Mouse (Mus musculus) ES-Bruce4 (cell line): ENCODE data around the gene Fndc10. TPM values are rescaled to one million over a fixed set of nuclear protein-coding genes. Genes with fewer than 3 reads are reported as not detected.

Experiments
- H3K27ac ChIP-seq: 2 replicates; pipeline ENCODE4 v1.5.1; 2012; ENCODE audit warnings: low read length, inconsistent platforms; ENCODE audit not compliant: insufficient read depth
- H3K27me3 ChIP-seq: 2 replicates; pipeline ENCODE4 v1.6.1; 2012; ENCODE audit warnings: mild to moderate bottlenecking, low read length, inconsistent platforms; ENCODE audit not compliant: control insufficient read depth, poor library complexity, insufficient read depth, severe bottlenecking
- H3K36me3 ChIP-seq: 2 replicates; pipeline ENCODE4 v1.6.1; 2012; ENCODE audit warnings: inconsistent platforms, mild to moderate bottlenecking, low read length, moderate library complexity; ENCODE audit not compliant: control insufficient read depth, poor library complexity, insufficient read depth, severe bottlenecking
- H3K4me1 ChIP-seq: one replicate; pipeline ENCODE4 v1.8.1; 2011; ENCODE audit warnings: low read length; ENCODE audit not compliant: control insufficient read depth, insufficient read depth
- H3K4me3 ChIP-seq: 2 replicates; pipeline ENCODE4 v1.5.1; 2011; ENCODE audit warnings: low read depth, mild to moderate bottlenecking, low read length
- H3K9ac ChIP-seq: 2 replicates; pipeline ENCODE4 v1.6.1; 2012; ENCODE audit warnings: low read depth, mild to moderate bottlenecking, inconsistent platforms; ENCODE audit not compliant: poor library complexity, severe bottlenecking
- H3K9me3 ChIP-seq: replicated peaks from 2 replicates; pipeline ENCODE4 v1.6.1; 2012; ENCODE audit warnings: mild to moderate bottlenecking, low read length, inconsistent platforms; ENCODE audit not compliant: control insufficient read depth, poor library complexity, insufficient read depth, severe bottlenecking
- CTCF ChIP-seq: IDR thresholded peaks from one replicate; pipeline ENCODE4 v1.8.1; 2011; ENCODE audit warnings: low read depth, low read length
- EP300 ChIP-seq: IDR thresholded peaks from 2 replicates; pipeline ENCODE4 v1.6.1; 2011; ENCODE audit warnings: low read depth, low read length; ENCODE audit not compliant: insufficient read depth
- POLR2A ChIP-seq: IDR thresholded peaks from one replicate; pipeline ENCODE4 v1.8.1; 2011; ENCODE audit warnings: low read length; ENCODE audit not compliant: insufficient read depth
- polyA plus RNA-seq: library from polyadenylated mRNA; stranded (reverse); fragments of >200 nt; gene quantifications from 2 replicates; pipeline ENCODE4 v1.2.4, GENCODE M21; 2011; ENCODE audit warnings: low read depth; ENCODE audit not compliant: missing spikeins, insufficient read depth, insufficient read length

Fndc10 gene
- polyA plus RNA-seq, 1 experiment = 11.9 TPM

DNA sequence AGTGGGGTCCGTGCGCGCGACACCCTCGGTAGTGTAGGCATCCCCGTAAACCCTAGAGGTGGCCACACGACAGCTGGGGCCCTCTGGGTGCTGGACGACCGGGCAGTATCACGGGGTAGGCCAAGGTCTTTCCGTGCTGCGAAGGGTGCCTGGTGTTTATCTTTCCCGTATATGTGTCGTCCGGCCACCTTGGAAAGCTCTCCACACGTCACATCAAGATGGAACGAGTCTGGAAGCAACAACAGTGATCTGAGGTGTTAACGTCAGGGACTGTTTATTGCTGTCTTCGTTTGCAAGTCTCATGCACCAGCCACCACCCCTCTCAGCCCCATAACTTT lies 11.4 kb downstream of the Fndc10 start:
- Histone ChIP-seq H3K4me3 (peak overlapping the region; percentile 86), H3K9ac (peak overlapping the region; percentile 50), H3K27ac (peak overlapping the region; percentile 24), H3K27me3 (no peaks in the 10 kb centered on the region), H3K9me3 (no peaks in the 10 kb centered on the region), H3K4me1 (peaks cover 3% of the 10 kb centered on the region), H3K36me3 (no peaks in the 10 kb centered on the region; the same call in 1 of the 2 replicates)
- TF ChIP-seq POLR2A = no peak
- no peak for TF ChIP-seq EP300
- TF ChIP-seq CTCF = no peak

DNA sequence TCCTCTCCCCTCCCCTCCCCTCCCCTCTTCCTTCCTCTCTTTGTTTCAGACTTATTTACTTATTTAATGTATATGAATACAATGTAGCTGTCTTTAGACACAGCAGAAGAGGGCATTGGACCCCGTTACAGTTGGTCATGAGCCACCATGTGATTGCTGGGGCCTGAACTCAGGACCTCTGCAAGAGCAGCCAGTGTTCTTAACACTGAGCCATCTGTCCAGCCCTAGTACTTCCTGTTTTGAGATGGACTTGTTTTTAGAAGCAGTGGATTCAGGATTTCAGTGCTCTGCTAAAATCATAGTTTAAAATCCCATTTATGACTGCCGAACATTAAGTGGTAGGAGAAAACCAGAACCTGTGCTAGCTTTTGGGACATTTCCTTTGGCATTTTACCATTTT lies 14.4 kb downstream of the Fndc10 start:
- Histone ChIP-seq H3K36me3 (no peaks in the 10 kb centered on the region; the same call in 1 of the 2 replicates), H3K27me3 (no peaks in the 10 kb centered on the region), H3K4me3 (no peak overlapping the region), H3K27ac (no peak overlapping the region), H3K9me3 (no peaks in the 10 kb centered on the region), H3K4me1 (peaks cover 3% of the 10 kb centered on the region), H3K9ac (no peak overlapping the region)
- TF ChIP-seq POLR2A (no peak), CTCF (no peak), EP300 (no peak)

DNA sequence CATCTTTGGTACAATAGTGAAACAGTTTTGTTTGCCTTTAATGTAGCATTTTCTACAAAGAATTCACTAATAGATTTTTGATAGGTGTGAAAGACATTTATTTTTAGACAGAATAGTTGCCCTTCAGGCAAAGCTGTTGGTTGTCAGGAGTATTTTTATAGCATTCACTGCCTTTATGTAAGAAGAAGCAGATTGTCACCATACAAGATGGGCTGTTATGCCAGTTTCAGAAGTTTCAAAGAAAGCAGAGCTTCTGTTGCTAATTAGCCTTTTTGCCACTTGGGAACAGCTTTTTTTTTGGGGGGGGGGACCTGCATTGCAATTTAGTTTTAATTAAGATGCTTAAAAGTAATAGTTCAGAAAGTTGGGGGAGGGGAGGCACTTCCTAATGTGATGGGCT lies 14.8 kb downstream of the Fndc10 start:
- Histone ChIP-seq H3K4me1 (peaks cover 3% of the 10 kb centered on the region), H3K27ac (peak overlapping the region; percentile 81; the same call in 1 of the 2 replicates), H3K36me3 (no peaks in the 10 kb centered on the region; the same call in 1 of the 2 replicates), H3K4me3 (no peak overlapping the region), H3K9me3 (no peaks in the 10 kb centered on the region), H3K9ac (no peak overlapping the region), H3K27me3 (no peaks in the 10 kb centered on the region)
- TF ChIP-seq CTCF (no peak), POLR2A (no peak), EP300 (no peak)

DNA sequence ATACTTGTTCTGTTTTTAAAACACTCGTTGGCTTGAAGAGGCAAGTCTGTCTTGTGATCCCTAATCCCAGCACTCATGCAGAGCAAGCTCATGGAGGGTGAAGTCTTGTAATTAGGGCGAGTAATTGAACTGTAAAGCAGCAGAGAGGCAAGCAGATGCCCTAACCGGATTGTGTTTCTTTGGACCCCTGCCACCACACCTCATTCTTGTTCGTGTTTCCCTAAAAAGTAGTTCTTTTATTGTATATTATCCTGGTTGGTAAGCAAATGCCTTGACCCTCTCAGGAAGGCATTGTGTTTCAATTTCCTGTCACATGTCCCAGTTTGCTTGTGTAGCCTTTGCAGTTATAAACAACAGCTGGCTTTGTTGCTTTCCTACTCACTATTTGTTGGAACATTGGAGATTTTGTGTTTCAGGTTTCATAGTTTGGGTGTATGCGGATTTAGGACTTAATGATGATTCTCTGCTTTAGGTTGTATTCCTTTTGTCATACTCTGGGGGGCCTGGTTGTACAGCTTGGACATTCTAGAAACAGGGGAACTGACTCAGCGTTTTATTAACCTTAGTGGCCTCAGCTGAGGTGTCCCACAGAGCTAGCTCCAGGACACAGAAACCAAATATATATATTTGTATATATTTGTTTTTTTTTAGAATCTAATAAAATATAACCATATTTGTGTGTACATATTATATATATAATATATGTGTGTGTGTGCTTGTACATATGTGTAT lies 16.5 kb downstream of the Fndc10 start:
- Histone ChIP-seq H3K36me3 (peaks cover 8% of the 10 kb centered on the region), H3K27me3 (no peaks in the 10 kb centered on the region), H3K4me3 (peak overlapping the region; percentile 29; the same call in 1 of the 2 replicates), H3K4me1 (peaks cover 3% of the 10 kb centered on the region), H3K27ac (peak overlapping the region; percentile 81), H3K9me3 (no peaks in the 10 kb centered on the region), H3K9ac (peak overlapping the region; percentile 53; the same call in 1 of the 2 replicates)
- no peak for TF ChIP-seq POLR2A
- no peak for TF ChIP-seq CTCF
- no peak for TF ChIP-seq EP300

DNA sequence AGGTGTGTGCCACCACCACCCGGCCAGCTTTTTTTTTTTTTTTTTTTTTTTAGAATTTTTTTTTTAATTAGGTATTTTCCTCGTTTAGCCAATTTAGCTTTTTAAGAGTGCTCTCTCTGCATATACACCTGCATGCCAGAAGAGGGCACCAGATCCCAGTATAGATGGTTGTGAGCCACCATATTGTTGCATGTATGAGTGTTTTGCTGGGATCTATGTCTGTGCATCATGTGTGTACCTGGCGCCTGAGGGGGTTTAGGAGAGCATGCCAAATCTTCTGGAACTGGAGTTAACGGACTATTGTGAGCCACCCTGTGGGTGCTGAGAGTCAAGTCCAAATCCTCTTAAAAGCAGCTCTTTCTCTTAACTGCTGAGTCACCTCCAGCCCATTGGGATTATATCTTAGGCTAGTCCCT lies 27.5 kb downstream of the Fndc10 start:
- Histone ChIP-seq H3K4me1 (no peaks in the 10 kb centered on the region), H3K9ac (no peak overlapping the region), H3K27me3 (no peaks in the 10 kb centered on the region), H3K4me3 (no peak overlapping the region), H3K9me3 (no peaks in the 10 kb centered on the region), H3K36me3 (peaks cover 25% of the 10 kb centered on the region), H3K27ac (peak overlapping the region; percentile 61)
- TF ChIP-seq POLR2A = no peak
- TF ChIP-seq EP300 = no peak
- peak; percentile 17 for TF ChIP-seq CTCF

DNA sequence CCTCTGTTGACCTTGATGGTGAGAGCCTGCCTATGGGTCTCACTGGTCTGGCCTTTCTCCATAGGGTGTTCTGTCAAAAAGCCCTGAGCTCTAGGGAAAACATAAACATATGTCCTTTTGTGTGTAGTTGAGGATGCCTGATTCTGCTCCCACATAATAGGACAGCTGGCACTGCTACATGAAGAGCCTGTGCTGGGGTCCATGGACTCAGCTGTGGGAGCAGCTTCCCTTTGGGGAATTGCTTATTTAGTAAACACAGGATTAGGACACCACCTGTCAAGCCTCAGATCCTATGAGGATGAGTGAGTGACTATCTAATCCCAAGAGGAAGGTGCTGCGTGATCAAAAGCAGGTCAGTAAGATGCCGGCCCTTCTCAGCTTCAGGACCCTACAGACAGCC lies 33.9 kb downstream of the Fndc10 start:
- H3K27me3 ChIP-seq = no peaks in the 10 kb centered on the region
- H3K4me3 ChIP-seq = no peak overlapping the region
- no peaks in the 10 kb centered on the region for H3K9me3 ChIP-seq
- H3K36me3 ChIP-seq = peaks cover 24% of the 10 kb centered on the region
- TF ChIP-seq POLR2A (no peak), CTCF (no peak), EP300 (no peak)
- no peak overlapping the region for H3K9ac ChIP-seq
- no peaks in the 10 kb centered on the region for H3K4me1 ChIP-seq
- no peak overlapping the region for H3K27ac ChIP-seq
